Mouse (Mus musculus): ENCODE measurements around the gene Vsig4. TPM values are rescaled to one million over a fixed set of nuclear protein-coding genes. Genes with fewer than 3 reads are reported as not detected.
"Not testable (repeated sequence)": the region's sequence is repeated elsewhere in the genome, so short reads cannot be mapped to it uniquely, and the experiment has no call there.

Vsig4 gene
- not detected for polyA plus RNA-seq (2021)

DNA sequence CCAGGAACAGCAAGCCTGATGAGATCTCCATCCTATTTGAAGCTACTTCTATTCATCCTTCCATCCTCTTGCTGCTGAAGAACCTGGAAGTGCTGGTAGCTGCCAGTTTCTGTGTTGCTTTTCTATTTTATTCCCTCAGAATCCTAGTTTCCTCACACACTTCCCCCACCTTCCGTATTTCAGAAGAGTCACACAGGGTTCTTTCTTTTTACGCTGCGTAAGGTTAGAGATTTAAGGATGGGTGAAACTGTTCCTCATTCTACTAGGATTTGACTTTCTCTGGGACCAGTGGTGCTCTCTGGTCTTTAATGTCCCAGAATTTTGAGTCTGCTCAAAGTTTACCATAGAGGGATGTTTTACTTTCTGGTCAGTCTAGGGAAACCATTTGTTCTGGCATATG is at the start of gene Vsig4:
Gene Vsig4, minus strand, starts transcription at position 101 of the 400 bp plus-strand sequence.
- ATAC-seq, result no peak
- in situ Hi-C loops (cut with MboI; ENCODE audit: low pct_unique_long_range_greater_than_20kb), result no loop called here
- CTCF ChIA-PET, result no interaction called here
- POLR2A ChIA-PET, result no interaction called here
- no peak for DNase-seq (ENCODE audit: low read depth, low spot score)
- H3K27me3 ChIP-seq, result peaks cover 72% of the 10 kb centered on the region
- no peak for TF ChIP-seq CTCF (IDR thresholded peaks at IDR 0.05)

DNA sequence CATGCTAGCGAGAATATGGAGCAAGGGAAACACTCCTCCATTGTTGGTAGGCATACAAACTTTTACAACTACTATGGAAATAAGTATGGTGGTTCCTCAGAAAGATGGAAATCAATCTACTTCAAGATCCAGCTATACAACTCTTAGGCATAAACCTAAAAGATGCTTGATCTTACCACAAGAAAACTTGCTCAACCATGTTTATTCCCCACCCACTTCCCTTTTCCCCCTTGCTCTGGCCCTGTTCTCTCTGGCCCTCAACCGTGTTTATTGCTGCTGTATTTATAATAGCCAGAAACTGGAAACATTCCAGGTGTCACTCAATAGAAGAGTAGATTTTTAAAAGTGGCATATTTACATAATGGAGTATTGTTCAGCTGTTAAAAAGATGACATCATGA is 45.9 kb upstream of the Vsig4 start:
- in situ Hi-C loops (cut with MboI; ENCODE audit: low pct_unique_long_range_greater_than_20kb), result loop anchor here (5.0 kb wide), 1 partner anchor 322 kb away; no protein-coding TSS in a partner anchor
- POLR2A ChIA-PET, result no interaction called here
- DNase-seq (ENCODE audit: low read depth, low spot score) (no peak), ATAC-seq (no peak)
- no peak for TF ChIP-seq CTCF (IDR thresholded peaks at IDR 0.05)
- H3K27me3 ChIP-seq, result peaks cover 53% of the 10 kb centered on the region
- CTCF ChIA-PET, result no interaction called here

DNA sequence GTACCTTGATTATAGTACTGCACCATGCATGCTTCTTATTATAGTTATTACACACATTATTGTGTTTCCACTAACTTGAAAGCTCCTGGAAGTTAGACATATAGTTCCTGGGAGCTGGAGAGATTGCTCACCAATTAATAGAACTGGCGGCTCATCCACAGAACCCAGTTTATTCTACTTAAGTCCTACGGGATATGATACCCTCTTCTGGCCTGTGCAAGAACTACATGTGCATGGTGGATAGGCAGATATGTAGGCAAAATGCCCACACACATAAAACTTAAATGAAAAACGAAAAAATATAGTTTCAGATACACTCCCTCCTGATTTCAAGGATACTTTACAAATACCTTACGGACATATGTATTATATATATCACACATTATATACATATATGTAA is 36.5 kb upstream of the Vsig4 start:
- CTCF ChIA-PET, result no interaction called here
- ATAC-seq, result no peak
- DNase-seq (ENCODE audit: low read depth, low spot score), result no peak

DNA sequence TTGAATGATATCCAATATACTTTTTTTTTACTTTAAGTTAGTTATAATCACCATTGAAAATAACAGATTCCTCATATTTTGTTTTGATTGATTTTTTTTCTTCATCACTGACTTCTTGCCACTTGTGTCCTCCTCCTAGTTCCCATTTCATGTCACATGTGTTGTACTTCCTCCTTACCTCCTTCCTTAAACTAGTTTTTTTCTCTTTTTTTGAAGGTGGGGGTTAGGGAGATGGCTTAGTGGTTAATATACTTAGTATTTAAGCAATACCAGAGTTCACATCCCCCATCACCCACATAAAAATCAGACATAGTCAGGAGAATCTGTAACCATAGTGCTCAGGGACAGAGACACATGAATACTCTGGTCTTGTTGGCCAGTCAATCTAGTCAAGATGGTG is 36.7 kb downstream of the Vsig4 start:
- DNase-seq (ENCODE audit: low read depth, low spot score), result no peak
- no peak for ATAC-seq
- ChIA-PET POLR2A (no interaction called here), CTCF (interaction anchor here (1.3 kb wide), 1 partner anchor 17 kb away, joined by 3 read pairs; no protein-coding TSS in a partner anchor)
- no peak for TF ChIP-seq CTCF (IDR thresholded peaks at IDR 0.05)
- peaks cover 11% of the 10 kb centered on the region for H3K27me3 ChIP-seq
- in situ Hi-C loops (cut with MboI; ENCODE audit: low pct_unique_long_range_greater_than_20kb), result no loop called here

More for the DNA sequence above, 36.5 kb upstream of the Vsig4 start:
- peak; percentile 57 for TF ChIP-seq CTCF (IDR thresholded peaks at IDR 0.05)
- POLR2A ChIA-PET, result no interaction called here
- in situ Hi-C loops (cut with MboI; ENCODE audit: low pct_unique_long_range_greater_than_20kb), result no loop called here
- H3K27me3 ChIP-seq, result peaks cover 58% of the 10 kb centered on the region

DNA sequence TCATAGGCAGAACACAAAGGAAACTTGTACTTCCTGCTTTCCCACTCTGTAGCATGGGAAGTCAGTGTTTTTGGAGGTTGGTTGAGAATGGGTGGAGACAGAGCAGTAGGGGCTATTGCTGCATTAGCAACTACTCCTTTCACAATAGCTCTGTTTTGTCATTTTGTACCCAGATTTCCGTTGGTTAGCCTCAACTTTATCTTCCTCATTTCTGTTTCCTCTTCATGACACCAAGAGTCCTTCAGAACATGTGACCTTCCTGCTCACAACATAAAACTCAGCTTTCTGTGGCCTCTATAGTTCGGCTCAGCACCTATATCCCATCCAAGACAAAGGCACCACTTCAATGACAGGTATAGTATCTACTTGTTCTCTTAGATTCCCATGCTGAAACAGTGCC is 53.6 kb downstream of the Vsig4 start:
- ChIA-PET POLR2A (no interaction called here), CTCF (interaction anchor here (1.4 kb wide), 1 partner anchor 16 kb away, joined by 3 read pairs; no protein-coding TSS in a partner anchor)
- peaks cover 85% of the 10 kb centered on the region for H3K27me3 ChIP-seq
- in situ Hi-C loops (cut with MboI; ENCODE audit: low pct_unique_long_range_greater_than_20kb), result no loop called here
- TF ChIP-seq CTCF (IDR thresholded peaks at IDR 0.05), result no peak
- ATAC-seq (no peak), DNase-seq (ENCODE audit: low read depth, low spot score) (no peak)

DNA sequence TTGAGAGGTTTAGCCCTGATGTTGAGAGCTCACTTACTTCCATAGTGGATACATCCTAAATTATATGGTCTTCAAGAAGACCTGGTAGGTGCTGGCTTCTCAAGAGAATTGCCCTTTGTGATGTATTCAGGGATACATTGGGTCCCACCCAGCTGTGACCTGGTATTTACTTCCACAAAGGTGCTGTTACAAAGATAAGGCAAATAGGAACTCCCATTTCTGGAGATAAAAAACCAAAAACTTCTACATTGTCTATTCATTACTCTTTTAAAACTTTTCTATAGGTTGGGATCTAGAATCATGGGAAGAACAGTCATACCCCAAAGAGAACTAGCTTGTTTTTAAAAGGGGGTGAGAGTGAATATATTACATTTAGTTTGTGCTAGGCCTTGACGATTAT is 54.2 kb downstream of the Vsig4 start:
- peaks cover 85% of the 10 kb centered on the region for H3K27me3 ChIP-seq
- ChIA-PET POLR2A (no interaction called here), CTCF (interaction anchor here (1.4 kb wide), 1 partner anchor 17 kb away, joined by 3 read pairs; no protein-coding TSS in a partner anchor)
- DNase-seq (ENCODE audit: low read depth, low spot score), result no peak
- in situ Hi-C loops (cut with MboI; ENCODE audit: low pct_unique_long_range_greater_than_20kb), result no loop called here
- ATAC-seq, result no peak
- no peak for TF ChIP-seq CTCF (IDR thresholded peaks at IDR 0.05)

DNA sequence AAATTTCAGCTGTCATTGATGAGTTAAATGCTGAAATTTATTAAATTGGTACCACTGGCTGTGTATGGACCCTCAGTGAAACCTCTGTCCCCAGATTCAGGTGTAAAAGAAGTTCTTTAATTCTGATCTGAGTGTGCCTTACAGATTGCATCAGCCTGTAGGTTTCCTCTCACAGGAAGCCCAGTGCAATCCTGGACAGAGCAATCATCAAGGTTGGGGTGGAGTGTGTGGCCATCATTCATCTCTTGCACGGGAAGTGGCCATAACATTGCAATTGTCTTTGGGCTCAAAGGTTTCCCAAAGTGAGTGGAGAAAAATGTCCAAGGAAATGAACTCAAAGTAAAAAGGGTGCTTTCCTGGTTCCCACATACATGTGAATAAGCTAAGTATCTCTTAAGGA is 57.5 kb downstream of the Vsig4 start:
- ChIA-PET POLR2A (no interaction called here), CTCF (no interaction called here)
- H3K27me3 ChIP-seq, result peaks cover 61% of the 10 kb centered on the region
- in situ Hi-C loops (cut with MboI; ENCODE audit: low pct_unique_long_range_greater_than_20kb), result no loop called here
- no peak for TF ChIP-seq CTCF (IDR thresholded peaks at IDR 0.05)
- ATAC-seq, result no peak
- no peak for DNase-seq (ENCODE audit: low read depth, low spot score)

DNA sequence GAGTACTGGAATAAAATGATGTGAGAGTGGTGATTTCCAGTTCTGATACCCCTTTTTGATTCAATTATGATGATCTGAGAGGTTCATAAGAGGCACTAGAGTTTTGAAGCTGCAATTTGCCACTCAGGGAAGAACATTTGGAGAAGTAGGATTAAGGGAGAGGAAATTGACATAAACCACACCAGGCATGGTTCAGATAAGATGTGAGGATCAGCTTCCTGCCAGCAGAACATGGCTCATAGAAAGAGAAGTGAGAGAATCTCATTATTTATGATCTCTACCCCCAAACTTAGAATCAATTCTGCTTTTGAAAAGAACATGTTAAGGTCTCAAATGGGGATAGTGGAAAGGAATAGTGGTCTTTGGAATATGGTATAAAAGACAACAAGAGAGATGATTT is 66.2 kb downstream of the Vsig4 start:
- H3K27me3 ChIP-seq, result peaks cover 67% of the 10 kb centered on the region
- TF ChIP-seq CTCF (IDR thresholded peaks at IDR 0.05), result no peak
- no peak for ATAC-seq
- ChIA-PET POLR2A (no interaction called here), CTCF (no interaction called here)
- in situ Hi-C loops (cut with MboI; ENCODE audit: low pct_unique_long_range_greater_than_20kb), result no loop called here
- DNase-seq (ENCODE audit: low read depth, low spot score), result no peak

DNA sequence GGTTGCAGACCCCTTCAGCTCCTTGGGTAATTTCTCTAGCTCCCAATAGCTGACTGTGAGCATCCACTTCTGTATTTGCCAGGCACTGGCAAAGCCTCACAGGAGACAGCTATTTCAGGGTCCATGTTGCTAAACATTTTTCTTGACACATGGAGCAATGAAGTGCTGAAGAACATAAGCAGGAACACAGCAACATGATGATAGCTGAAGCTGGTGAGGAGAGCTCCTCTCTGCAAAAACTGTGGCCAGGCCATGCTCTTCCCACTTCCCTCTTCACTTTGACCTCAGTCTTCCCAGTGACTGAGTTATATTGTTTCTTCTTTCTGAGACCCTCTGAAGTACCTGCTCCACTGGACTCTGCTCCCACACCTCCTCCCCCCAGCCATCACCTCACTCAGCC is 67.8 kb downstream of the Vsig4 start:
- DNase-seq (ENCODE audit: low read depth, low spot score), result no peak
- CTCF ChIA-PET, result no interaction called here
- in situ Hi-C loops (cut with MboI; ENCODE audit: low pct_unique_long_range_greater_than_20kb), result no loop called here

DNA sequence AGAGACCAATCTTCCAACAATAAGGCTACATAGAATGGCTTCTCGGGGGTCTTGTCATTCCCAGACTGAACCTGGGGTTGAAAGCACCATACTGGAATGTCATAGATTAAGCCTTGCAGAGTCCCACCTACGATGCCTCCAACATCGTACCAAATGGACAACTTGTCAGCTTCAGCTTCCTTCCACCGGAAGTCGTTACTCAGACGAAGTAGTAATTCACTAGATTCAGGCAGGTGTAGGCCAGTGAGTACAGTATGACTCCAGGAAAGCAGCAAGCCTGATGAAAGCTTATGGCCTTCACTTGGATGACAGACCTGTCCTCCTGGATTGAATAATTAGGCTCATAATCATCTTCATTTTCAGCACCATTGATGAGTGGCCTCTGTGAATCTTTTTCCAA is 69.0 kb downstream of the Vsig4 start:
- DNase-seq (ENCODE audit: low read depth, low spot score) (no peak), ATAC-seq (no peak)
- H3K27me3 ChIP-seq, result peaks cover 76% of the 10 kb centered on the region
- in situ Hi-C loops (cut with MboI; ENCODE audit: low pct_unique_long_range_greater_than_20kb), result no loop called here
- ChIA-PET POLR2A (no interaction called here), CTCF (no interaction called here)
- no peak for TF ChIP-seq CTCF (IDR thresholded peaks at IDR 0.05)

More for the DNA sequence above, 67.8 kb downstream of the Vsig4 start:
- peaks cover 71% of the 10 kb centered on the region for H3K27me3 ChIP-seq
- TF ChIP-seq CTCF (IDR thresholded peaks at IDR 0.05), result no peak
- POLR2A ChIA-PET, result no interaction called here
- no peak for ATAC-seq

DNA sequence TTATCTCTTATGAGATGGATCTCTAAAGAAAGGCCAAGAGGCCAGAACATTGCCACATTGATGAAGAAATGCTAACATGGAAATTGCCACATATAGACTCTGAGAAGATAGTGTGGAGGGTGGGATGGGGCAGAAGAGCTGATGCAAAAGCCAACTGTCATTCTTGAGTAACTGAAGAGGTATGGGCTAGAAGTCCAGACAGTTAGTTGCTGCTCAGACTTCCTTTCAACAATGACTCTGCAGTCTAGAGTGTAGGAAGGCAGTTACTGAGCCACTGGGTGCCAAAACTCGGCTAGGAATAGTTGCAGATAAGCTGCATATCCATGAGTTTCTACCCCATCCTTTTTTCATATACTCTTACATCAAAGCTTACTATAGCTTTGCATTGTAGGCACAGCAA is 75.2 kb downstream of the Vsig4 start:
- in situ Hi-C loops (cut with MboI; ENCODE audit: low pct_unique_long_range_greater_than_20kb), result no loop called here
- TF ChIP-seq CTCF (IDR thresholded peaks at IDR 0.05), result no peak
- peaks cover 72% of the 10 kb centered on the region for H3K27me3 ChIP-seq
- ChIA-PET CTCF (no interaction called here), POLR2A (no interaction called here)
- DNase-seq (ENCODE audit: low read depth, low spot score) (no peak), ATAC-seq (no peak)

DNA sequence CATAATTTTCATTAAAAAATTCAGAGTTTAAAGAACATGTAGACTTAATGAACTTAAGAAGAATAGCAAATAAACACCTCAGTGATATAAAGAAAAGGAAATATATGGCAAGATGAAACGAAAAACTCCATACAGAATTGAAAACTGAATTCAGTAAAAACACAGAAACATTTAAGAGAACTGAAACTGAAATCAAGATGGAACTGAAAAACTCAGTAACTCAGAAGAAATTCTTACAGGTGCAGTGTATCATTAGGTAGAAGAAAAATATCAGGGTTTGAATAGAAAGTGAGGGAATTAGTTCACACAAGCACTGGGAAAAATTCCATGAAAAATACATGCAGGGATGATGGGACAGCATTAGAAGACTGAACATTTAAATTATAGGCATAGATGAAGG is 86.4 kb downstream of the Vsig4 start:
- DNase-seq (ENCODE audit: low read depth, low spot score) (no peak), ATAC-seq (no peak)
- POLR2A ChIA-PET, result no interaction called here
- CTCF ChIA-PET, result interaction anchor here (0.8 kb wide), 1 partner anchor 15 kb away, joined by 3 read pairs; no protein-coding TSS in a partner anchor
- no peak for TF ChIP-seq CTCF (IDR thresholded peaks at IDR 0.05)
- in situ Hi-C loops (cut with MboI; ENCODE audit: low pct_unique_long_range_greater_than_20kb), result no loop called here
- H3K27me3 ChIP-seq, result peaks cover 74% of the 10 kb centered on the region

DNA sequence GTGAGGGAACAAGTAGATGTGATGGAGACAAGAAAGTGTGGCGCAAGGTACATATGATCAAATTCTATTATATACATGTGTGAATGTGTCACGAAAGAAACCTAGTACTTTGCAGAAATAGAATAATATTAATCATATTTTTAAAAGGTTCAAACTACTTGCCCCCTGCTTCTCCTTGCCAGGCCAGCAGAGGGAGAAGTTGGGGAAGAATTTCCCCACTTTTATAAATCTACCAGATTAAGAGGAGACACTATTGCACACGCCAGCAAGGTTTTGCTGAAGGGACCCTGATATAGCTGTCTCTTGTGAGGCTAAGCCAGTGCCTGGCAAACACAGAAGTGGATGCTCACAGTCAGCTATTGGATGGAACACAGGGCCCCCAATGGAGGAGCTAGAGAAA is 88.1 kb downstream of the Vsig4 start:
- in situ Hi-C loops (cut with MboI; ENCODE audit: low pct_unique_long_range_greater_than_20kb); POLR2A ChIA-PET; DNase-seq (ENCODE audit: low read depth, low spot score); ATAC-seq; CTCF ChIA-PET: not testable (repeated sequence)
- H3K27me3 ChIP-seq, result peaks cover 72% of the 10 kb centered on the region

All from Patski (cell line).